Mouse (Mus musculus): Measurements from ENCODE around the gene Napepld. TPM values are rescaled to one million over a fixed set of nuclear protein-coding genes. Genes with fewer than 3 reads are reported as not detected.
"Not testable (repeated sequence)": the region's sequence is repeated elsewhere in the genome, so short reads cannot be mapped to it uniquely, and the experiment has no call there.

Gene Napepld
- polyA plus RNA-seq, 1 experiment from 2014 or later = 4.6 TPM

- Histone ChIP-seq H3K4me3 (ENCODE audit: low read depth, low read length) (no peak overlapping the region), H3K36me3 (ENCODE audit: control insufficient read depth, insufficient read depth, low read length) (no peaks in the 10 kb centered on the region), H3K4me1 (ENCODE audit: control insufficient read depth, insufficient read depth, low read length) (no peaks in the 10 kb centered on the region; the same call in 1 of the 2 replicates), H3K27me3 (replicated peaks; ENCODE audit: control insufficient read depth, insufficient read depth, low read length) (no peaks in the 10 kb centered on the region), H3K27ac (ENCODE audit: low read depth, low read length) (no peak overlapping the region), H3K4me2 (ENCODE audit: low read length) (no peak overlapping the region), H3K9ac (ENCODE audit: low read length) (no peak overlapping the region), H3K9me3 (replicated peaks; ENCODE audit: control insufficient read depth, low read length) (no peaks in the 10 kb centered on the region)
- DNase-seq (ENCODE audit: low spot score) = peak; percentile 44
- 69% methylated on average over 10 of the region's 10 CpGs for WGBS
- no peak for ATAC-seq
These were observed 16.0 kb upstream of the Napepld start for GRCm38 (mm10) chr5:21717165-21717715.

DNA sequence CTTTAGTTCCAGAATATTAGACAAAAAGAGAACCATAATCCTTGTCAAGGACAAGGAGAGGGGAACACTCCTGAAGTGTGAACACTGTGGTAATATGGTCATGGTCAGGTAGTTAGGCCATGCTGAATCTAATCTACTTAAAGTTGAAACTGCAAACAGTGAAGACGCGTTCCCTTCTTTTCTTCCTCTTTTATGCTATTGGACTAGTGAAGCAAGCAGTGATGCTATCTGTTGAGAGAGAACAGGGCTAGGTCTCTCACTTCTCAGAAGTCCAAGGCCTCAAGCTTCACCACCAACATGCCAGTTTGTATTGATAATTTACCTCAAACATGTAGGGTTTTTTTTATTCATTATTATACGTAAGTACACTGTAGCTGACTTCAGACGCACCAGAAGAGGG is 13.3 kb upstream of the Napepld start:
- Histone ChIP-seq H3K9ac (ENCODE audit: low read length) (no peak overlapping the region), H3K9me3 (replicated peaks; ENCODE audit: control insufficient read depth, low read length) (no peaks in the 10 kb centered on the region), H3K4me1 (ENCODE audit: control insufficient read depth, insufficient read depth, low read length) (no peaks in the 10 kb centered on the region; the same call in 1 of the 2 replicates), H3K4me3 (ENCODE audit: low read depth, low read length) (no peak overlapping the region), H3K36me3 (ENCODE audit: control insufficient read depth, insufficient read depth, low read length) (no peaks in the 10 kb centered on the region), H3K4me2 (ENCODE audit: low read length) (no peak overlapping the region), H3K27ac (ENCODE audit: low read depth, low read length) (no peak overlapping the region), H3K27me3 (replicated peaks; ENCODE audit: control insufficient read depth, insufficient read depth, low read length) (no peaks in the 10 kb centered on the region)
- 96% methylated on average over 4 of the region's 4 CpGs for WGBS
- DNase-seq (ENCODE audit: low spot score) (no peak), ATAC-seq (no peak)

DNA sequence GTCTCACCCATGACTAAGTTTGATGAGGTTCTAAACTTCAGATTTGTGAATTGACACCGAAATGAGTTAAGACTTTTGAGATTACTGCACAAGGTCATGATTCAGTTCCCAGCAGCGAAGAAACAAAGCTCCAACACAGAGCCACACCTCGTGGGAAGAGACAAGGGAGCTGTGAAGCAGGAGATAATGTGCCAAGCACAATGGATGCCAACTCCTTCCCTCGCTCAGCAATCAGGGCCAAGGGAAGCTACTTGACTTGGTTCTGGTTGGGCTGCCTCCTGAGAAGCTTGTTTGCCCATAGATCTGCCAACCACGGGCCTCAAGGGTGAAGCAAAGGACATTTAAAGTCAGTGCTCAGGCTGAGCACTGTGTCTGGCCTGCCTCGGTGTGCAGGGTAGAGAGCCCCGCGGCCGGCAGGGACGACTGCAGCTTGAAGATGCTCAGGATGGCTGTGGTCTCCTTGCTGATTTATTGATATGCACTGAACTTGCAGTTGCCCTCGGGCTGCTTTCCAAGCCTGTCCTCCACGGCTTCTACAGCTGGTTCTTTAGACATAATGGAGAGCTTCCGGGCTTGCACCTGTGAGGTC is 11.0 kb upstream of the Napepld start:
- H3K4me1 ChIP-seq (ENCODE audit: control insufficient read depth, insufficient read depth, low read length) = no peaks in the 10 kb centered on the region
- H3K36me3 ChIP-seq (ENCODE audit: control insufficient read depth, insufficient read depth, low read length) = no peaks in the 10 kb centered on the region
- no peak overlapping the region for H3K9ac ChIP-seq (ENCODE audit: low read length)
- H3K27ac ChIP-seq (ENCODE audit: low read depth, low read length) = no peak overlapping the region
- 76% methylated on average over 13 of the region's 13 CpGs for WGBS
- ATAC-seq = no peak
- DNase-seq (ENCODE audit: low spot score) = no peak
- H3K4me3 ChIP-seq (ENCODE audit: low read depth, low read length) = no peak overlapping the region
- H3K9me3 ChIP-seq (replicated peaks; ENCODE audit: control insufficient read depth, low read length) = no peaks in the 10 kb centered on the region
- no peaks in the 10 kb centered on the region for H3K27me3 ChIP-seq (replicated peaks; ENCODE audit: control insufficient read depth, insufficient read depth, low read length)
- H3K4me2 ChIP-seq (ENCODE audit: low read length) = no peak overlapping the region

DNA sequence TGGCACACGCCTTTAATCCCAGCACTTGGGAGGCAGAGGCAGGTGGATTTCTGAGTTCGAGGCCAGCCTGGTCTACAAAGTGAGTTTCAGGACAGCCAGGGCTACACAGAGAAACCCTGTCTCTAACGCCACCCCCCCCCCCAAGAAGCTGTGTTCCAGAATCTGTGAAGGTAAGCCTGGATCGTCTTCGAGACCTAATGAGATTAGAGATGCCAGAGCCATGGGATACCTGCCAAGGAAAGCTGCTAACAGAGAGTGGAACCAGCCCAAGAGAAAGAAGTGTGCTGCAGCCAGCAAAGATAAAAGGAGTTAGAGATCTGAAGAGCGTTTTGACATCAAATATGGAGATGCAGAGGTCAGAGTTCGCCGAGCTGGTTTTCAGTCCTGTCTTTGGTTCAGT is 6.8 kb upstream of the Napepld start:
- peak; percentile 39 for DNase-seq (ENCODE audit: low spot score)
- H3K4me3 ChIP-seq (ENCODE audit: low read depth, low read length); H3K9ac ChIP-seq (ENCODE audit: low read length); H3K36me3 ChIP-seq (ENCODE audit: control insufficient read depth, insufficient read depth, low read length); H3K4me2 ChIP-seq (ENCODE audit: low read length); ATAC-seq; H3K4me1 ChIP-seq (ENCODE audit: control insufficient read depth, insufficient read depth, low read length); H3K27ac ChIP-seq (ENCODE audit: low read depth, low read length); H3K9me3 ChIP-seq (replicated peaks; ENCODE audit: control insufficient read depth, low read length); H3K27me3 ChIP-seq (replicated peaks; ENCODE audit: control insufficient read depth, insufficient read depth, low read length): not testable (repeated sequence)
- 83% methylated on average over 8 of the region's 8 CpGs for WGBS

GRCm38 (mm10) chr5:21706546-21706945 is 5.3 kb upstream of the Napepld start:
- Histone ChIP-seq H3K4me2 (ENCODE audit: low read length) (no peak overlapping the region), H3K9ac (ENCODE audit: low read length) (no peak overlapping the region), H3K4me1 (ENCODE audit: control insufficient read depth, insufficient read depth, low read length) (no peaks in the 10 kb centered on the region), H3K27ac (ENCODE audit: low read depth, low read length) (no peak overlapping the region), H3K36me3 (ENCODE audit: control insufficient read depth, insufficient read depth, low read length) (no peaks in the 10 kb centered on the region), H3K27me3 (replicated peaks; ENCODE audit: control insufficient read depth, insufficient read depth, low read length) (no peaks in the 10 kb centered on the region), H3K4me3 (ENCODE audit: low read depth, low read length) (no peak overlapping the region), H3K9me3 (replicated peaks; ENCODE audit: control insufficient read depth, low read length) (no peaks in the 10 kb centered on the region)
- ATAC-seq (no peak), DNase-seq (ENCODE audit: low spot score) (no peak)
- 93% methylated on average over 4 of the region's 4 CpGs for WGBS

DNA sequence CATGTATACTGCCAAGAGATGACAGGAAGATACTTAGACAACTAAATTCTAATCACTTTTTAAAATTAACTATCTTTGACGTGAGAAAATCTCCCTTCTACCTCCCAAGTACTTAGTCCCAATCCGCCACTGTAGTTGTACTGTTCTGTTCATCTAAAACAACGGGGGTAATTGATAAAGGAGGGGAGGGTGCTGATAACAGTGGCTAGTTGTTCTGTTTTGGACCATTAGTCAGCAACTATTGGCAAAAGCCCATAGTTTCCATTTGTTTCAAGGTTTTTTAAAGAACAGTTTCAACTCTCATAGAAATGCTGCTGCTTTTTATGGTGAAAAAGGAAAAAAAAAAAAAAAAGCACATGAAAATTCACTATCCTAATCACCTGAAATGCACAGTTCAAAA is 2.5 kb upstream of the Napepld start:
- Histone ChIP-seq H3K36me3 (ENCODE audit: control insufficient read depth, insufficient read depth, low read length) (no peaks in the 10 kb centered on the region), H3K4me1 (ENCODE audit: control insufficient read depth, insufficient read depth, low read length) (no peaks in the 10 kb centered on the region), H3K9me3 (replicated peaks; ENCODE audit: control insufficient read depth, low read length) (no peaks in the 10 kb centered on the region), H3K4me3 (ENCODE audit: low read depth, low read length) (no peak overlapping the region), H3K4me2 (ENCODE audit: low read length) (no peak overlapping the region), H3K27me3 (replicated peaks; ENCODE audit: control insufficient read depth, insufficient read depth, low read length) (no peaks in the 10 kb centered on the region), H3K27ac (ENCODE audit: low read depth, low read length) (no peak overlapping the region), H3K9ac (ENCODE audit: low read length) (no peak overlapping the region)
- 80% methylated on average over 3 of the region's 3 CpGs for WGBS
- DNase-seq (ENCODE audit: low spot score) (no peak), ATAC-seq (no peak)

DNA sequence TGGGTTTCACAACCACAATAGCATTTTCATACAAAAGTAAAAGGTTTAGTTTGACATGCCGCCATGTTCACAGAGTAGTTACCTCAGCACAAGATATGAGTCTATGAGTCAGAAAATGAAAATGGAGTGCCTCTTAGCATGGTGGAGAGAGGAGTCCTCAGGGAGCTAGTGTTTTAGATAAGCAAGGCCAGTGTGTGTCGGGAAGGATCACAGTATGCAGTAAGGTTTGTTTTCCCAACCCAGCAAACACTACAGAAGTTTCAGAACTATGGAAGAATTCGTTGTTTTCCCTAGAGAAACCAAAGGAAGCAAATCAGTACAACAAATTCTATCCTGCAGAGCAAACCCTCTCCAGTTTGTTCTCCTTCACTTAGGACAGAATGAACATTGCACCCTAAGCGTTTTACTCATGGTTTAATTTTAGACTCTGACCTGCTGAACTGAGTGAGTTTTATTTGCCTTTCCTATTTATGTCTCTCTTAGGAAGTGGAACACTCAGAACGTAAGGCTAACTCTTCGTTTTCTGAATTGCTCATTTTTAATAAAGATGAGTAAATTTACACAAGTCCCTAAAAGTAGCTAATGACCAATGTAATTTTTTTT is 1.8 kb upstream of the Napepld start:
- no peaks in the 10 kb centered on the region for H3K36me3 ChIP-seq (ENCODE audit: control insufficient read depth, insufficient read depth, low read length)
- 90% methylated on average over 6 of the region's 6 CpGs for WGBS
- no peaks in the 10 kb centered on the region for H3K9me3 ChIP-seq (replicated peaks; ENCODE audit: control insufficient read depth, low read length)
- no peak overlapping the region for H3K4me2 ChIP-seq (ENCODE audit: low read length)
- DNase-seq (ENCODE audit: low spot score) = no peak
- no peak for ATAC-seq
- no peak overlapping the region for H3K27ac ChIP-seq (ENCODE audit: low read depth, low read length)
- H3K4me1 ChIP-seq (ENCODE audit: control insufficient read depth, insufficient read depth, low read length) = no peaks in the 10 kb centered on the region
- H3K4me3 ChIP-seq (ENCODE audit: low read depth, low read length) = no peak overlapping the region
- no peak overlapping the region for H3K9ac ChIP-seq (ENCODE audit: low read length)
- no peaks in the 10 kb centered on the region for H3K27me3 ChIP-seq (replicated peaks; ENCODE audit: control insufficient read depth, insufficient read depth, low read length)

GRCm38 (mm10) chr5:21702009-21702364 is 791 bp upstream of the Napepld start:
- no peaks in the 10 kb centered on the region for H3K9me3 ChIP-seq (replicated peaks; ENCODE audit: control insufficient read depth, low read length)
- 51% methylated on average over 2 of the region's 2 CpGs for WGBS

GRCm38 (mm10) chr5:21700934-21701333 is 262 bp downstream of the Napepld start:
- no peaks in the 10 kb centered on the region for H3K9me3 ChIP-seq (replicated peaks; ENCODE audit: control insufficient read depth, low read length)
- H3K4me3 ChIP-seq (ENCODE audit: low read depth, low read length) = peak overlapping the region; percentile 64
- H3K27me3 ChIP-seq (replicated peaks; ENCODE audit: control insufficient read depth, insufficient read depth, low read length) = no peaks in the 10 kb centered on the region
- no peaks in the 10 kb centered on the region for H3K36me3 ChIP-seq (ENCODE audit: control insufficient read depth, insufficient read depth, low read length)
- H3K27ac ChIP-seq (ENCODE audit: low read depth, low read length) = peak overlapping the region; percentile 97
- no peaks in the 10 kb centered on the region for H3K4me1 ChIP-seq (ENCODE audit: control insufficient read depth, insufficient read depth, low read length)
- ATAC-seq = peak; percentile 76; the same call in 1 of the 2 replicates
- WGBS = 0% methylated on average over 22 of the region's 22 CpGs
- H3K9ac ChIP-seq (ENCODE audit: low read length) = peak overlapping the region; percentile 88
- peak overlapping the region; percentile 66 for H3K4me2 ChIP-seq (ENCODE audit: low read length)
- no peak for DNase-seq (ENCODE audit: low spot score)

More at GRCm38 (mm10) chr5:21702009-21702364, 791 bp upstream of the Napepld start:
- peak overlapping the region; percentile 97 for H3K27ac ChIP-seq (ENCODE audit: low read depth, low read length)
- no peaks in the 10 kb centered on the region for H3K36me3 ChIP-seq (ENCODE audit: control insufficient read depth, insufficient read depth, low read length)
- H3K4me1 ChIP-seq (ENCODE audit: control insufficient read depth, insufficient read depth, low read length) = no peaks in the 10 kb centered on the region
- ATAC-seq = no peak
- DNase-seq (ENCODE audit: low spot score) = no peak
- peak overlapping the region; percentile 88 for H3K9ac ChIP-seq (ENCODE audit: low read length)
- no peaks in the 10 kb centered on the region for H3K27me3 ChIP-seq (replicated peaks; ENCODE audit: control insufficient read depth, insufficient read depth, low read length)
- H3K4me3 ChIP-seq (ENCODE audit: low read depth, low read length) = peak overlapping the region; percentile 64
- H3K4me2 ChIP-seq (ENCODE audit: low read length) = peak overlapping the region; percentile 66
